Mouse (Mus musculus) forebrain, embryonic 12.5 days (tissue): ENCODE measurements around the gene Asxl1. TPM values are rescaled to one million over a fixed set of nuclear protein-coding genes. Genes with fewer than 3 reads are reported as not detected.
A peak's percentile ranks its signal among the peaks of the same experiment; 100 is the strongest.

Experiments
- ATAC-seq: fragments of 200-750 bp; cut with Nextera tagmentation; 2 replicates; pipeline ENCODE4 v1.8.0; 2017; ENCODE audit warnings: moderate TSS enrichment; ENCODE audit not compliant: low FRiP score
- H3K27ac ChIP-seq: fragments of 300-500 bp; sonication (generic); 2 replicates; pipeline ENCODE4 v1.5.1; 2016; ENCODE audit warnings: mild to moderate bottlenecking
- H3K27me3 ChIP-seq: fragments of 300-500 bp; sonication (generic); 2 replicates; pipeline ENCODE4 v1.6.1; 2016; ENCODE audit warnings: mild to moderate bottlenecking
- H3K36me3 ChIP-seq: fragments of 300-500 bp; sonication (generic); replicated peaks from 2 replicates; pipeline ENCODE4 v1.6.1; 2016; ENCODE audit warnings: mild to moderate bottlenecking
- H3K4me1 ChIP-seq: fragments of 300-500 bp; sonication (generic); 2 replicates; pipeline ENCODE4 v1.6.1; 2016
- H3K4me2 ChIP-seq: fragments of 300-500 bp; sonication (generic); 2 replicates; pipeline ENCODE4 v1.6.1; 2016; ENCODE audit warnings: mild to moderate bottlenecking, moderate library complexity
- H3K4me3 ChIP-seq: fragments of 300-500 bp; sonication (generic); replicated peaks from 2 replicates; pipeline ENCODE4 v1.5.1; 2016; ENCODE audit warnings: mild to moderate bottlenecking
- H3K9ac ChIP-seq: fragments of 300-500 bp; sonication (generic); 2 replicates; pipeline ENCODE4 v1.6.1; 2016; ENCODE audit warnings: mild to moderate bottlenecking
- H3K9me3 ChIP-seq: fragments of 300-500 bp; sonication (generic); 2 replicates; pipeline ENCODE4 v1.6.1; 2016
- WGBS: fragments of 180-500 bp; shearing (Covaris S2); methylation state at CpG from one replicate; pipeline ENCODE4 v1.1.7; 2016; 5-methylcytosine and 5-hydroxymethylcytosine counted together
- polyA plus RNA-seq: library from polyadenylated mRNA; unstranded; fragments of >200 nt; fragmentation: Nextera tagmentation; extraction: Ambion mirVana; gene quantifications from 2 replicates; pipeline ENCODE4 v1.2.1, GENCODE M21; 2016

The Asxl1 gene
- 15.2 and 19.3 TPM in 2 replicates for polyA plus RNA-seq

GRCm38 (mm10) chr2:153345454-153346220 lies at the start of gene Asxl1:
Gene Asxl1, plus strand, starts transcription at chr2:153345829.
- peak; percentile 98 for ATAC-seq
- peak within 1 kb of the TSS; percentile 68 for H3K4me2 ChIP-seq
- WGBS = under 1% methylated on average over 54 of the region's 79 CpGs
- peak within 1 kb of the TSS; percentile 98 for H3K27ac ChIP-seq
- no peaks in the 10 kb centered on the region for H3K36me3 ChIP-seq
- peak within 1 kb of the TSS; percentile 91 for H3K4me3 ChIP-seq
- H3K9ac ChIP-seq = peak within 1 kb of the TSS; percentile 94
- H3K4me1 ChIP-seq = peaks cover 35% of the 10 kb centered on the region
- no peaks in the 10 kb centered on the region for H3K27me3 ChIP-seq
- H3K9me3 ChIP-seq = no peaks in the 10 kb centered on the region

- no peaks in the 10 kb centered on the region for H3K27me3 ChIP-seq
- no peak overlapping the region for H3K4me3 ChIP-seq
- 90% methylated on average over 4 of the region's 4 CpGs for WGBS
- no peak overlapping the region for H3K27ac ChIP-seq
- no peak overlapping the region for H3K4me2 ChIP-seq
- H3K36me3 ChIP-seq = no peaks in the 10 kb centered on the region
- no peak for ATAC-seq
- H3K4me1 ChIP-seq = no peaks in the 10 kb centered on the region
- H3K9me3 ChIP-seq = no peaks in the 10 kb centered on the region
- H3K9ac ChIP-seq = no peak overlapping the region
These were observed 47.9 kb upstream of the Asxl1 start for GRCm38 (mm10) chr2:153297771-153298170.

DNA sequence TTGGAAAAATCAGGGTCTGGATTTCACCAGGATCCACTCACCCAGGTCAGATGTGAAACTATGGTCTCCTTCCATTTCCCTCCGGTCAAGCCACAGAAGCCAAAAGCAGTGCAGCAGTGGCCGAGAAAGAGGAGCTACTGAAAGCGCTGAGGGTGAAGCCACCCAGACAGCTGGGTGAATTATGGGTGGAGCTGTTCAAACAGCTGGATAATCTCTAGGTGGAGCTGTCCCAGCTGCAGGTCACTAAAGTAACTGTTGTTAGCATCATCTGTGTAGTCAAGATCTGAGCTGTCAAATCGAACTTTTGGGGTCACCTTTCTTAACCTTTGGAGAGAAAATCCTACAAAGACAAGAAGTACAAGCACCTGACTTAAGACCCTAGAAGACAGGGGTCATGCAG lies 47.2 kb upstream of the Asxl1 start:
- no peaks in the 10 kb centered on the region for H3K9me3 ChIP-seq
- no peaks in the 10 kb centered on the region for H3K27me3 ChIP-seq
- H3K4me1 ChIP-seq = no peaks in the 10 kb centered on the region
- no peak for ATAC-seq
- H3K4me3 ChIP-seq = no peak overlapping the region
- H3K36me3 ChIP-seq = no peaks in the 10 kb centered on the region
- 87% methylated on average over 4 of the region's 4 CpGs for WGBS
- no peak overlapping the region for H3K4me2 ChIP-seq
- no peak overlapping the region for H3K27ac ChIP-seq
- no peak overlapping the region for H3K9ac ChIP-seq

DNA sequence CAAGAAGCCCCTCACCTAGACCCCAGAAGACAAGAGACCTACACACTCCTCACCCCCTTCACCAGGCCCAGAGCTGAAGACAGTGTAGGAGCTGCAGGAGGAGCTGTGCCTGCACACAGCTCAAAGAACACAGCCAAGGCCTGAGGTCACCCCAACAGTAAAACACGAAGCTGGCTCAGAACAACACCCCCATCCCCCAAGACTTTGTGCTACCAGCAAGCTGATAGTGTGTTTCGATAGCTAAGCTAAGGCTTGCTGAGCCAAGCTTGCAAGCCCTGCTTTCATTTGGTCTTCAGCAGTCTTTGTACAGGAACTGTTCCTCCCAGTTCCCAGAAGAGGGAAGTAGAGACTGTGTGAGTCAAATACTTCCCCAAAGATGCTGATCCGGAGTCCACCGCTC lies 46.8 kb upstream of the Asxl1 start:
- ATAC-seq = no peak

GRCm38 (mm10) chr2:153301123-153301522 lies 44.5 kb upstream of the Asxl1 start:
- no peaks in the 10 kb centered on the region for H3K4me1 ChIP-seq
- 90% methylated on average over 5 of the region's 5 CpGs for WGBS
- no peaks in the 10 kb centered on the region for H3K27me3 ChIP-seq
- ATAC-seq = no peak
- H3K4me3 ChIP-seq = no peak overlapping the region
- H3K4me2 ChIP-seq = no peak overlapping the region
- no peak overlapping the region for H3K27ac ChIP-seq
- no peaks in the 10 kb centered on the region for H3K36me3 ChIP-seq
- H3K9ac ChIP-seq = no peak overlapping the region
- no peaks in the 10 kb centered on the region for H3K9me3 ChIP-seq

More for the DNA sequence above, 46.8 kb upstream of the Asxl1 start:
- Histone ChIP-seq H3K27ac (no peak overlapping the region), H3K4me2 (no peak overlapping the region), H3K27me3 (no peaks in the 10 kb centered on the region), H3K4me3 (no peak overlapping the region), H3K9me3 (no peaks in the 10 kb centered on the region), H3K36me3 (no peaks in the 10 kb centered on the region), H3K4me1 (no peaks in the 10 kb centered on the region), H3K9ac (no peak overlapping the region)
- WGBS = 83% methylated on average over 4 of the region's 4 CpGs

DNA sequence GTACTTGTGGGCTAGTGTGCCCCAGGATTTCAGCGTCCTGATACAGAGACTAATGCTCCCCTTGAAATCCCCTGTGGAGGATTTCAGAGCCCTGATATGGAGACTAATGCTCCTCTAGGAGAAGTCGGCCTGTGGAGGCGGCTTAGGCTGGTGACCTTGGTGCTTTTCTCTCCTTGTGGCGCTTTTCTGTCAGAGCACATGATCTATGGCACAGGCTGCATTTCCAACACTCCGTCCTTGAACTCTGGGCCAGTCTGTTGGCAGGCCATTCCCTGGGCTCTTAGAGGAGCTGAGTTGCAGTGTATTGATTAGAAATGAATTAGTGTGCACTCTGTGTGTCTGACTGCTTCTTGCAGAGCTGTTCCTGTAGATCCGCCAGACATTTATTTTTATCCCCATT lies 40.4 kb upstream of the Asxl1 start:
- Histone ChIP-seq H3K4me3 (no peak overlapping the region), H3K27ac (no peak overlapping the region), H3K4me2 (no peak overlapping the region), H3K9ac (no peak overlapping the region), H3K36me3 (no peaks in the 10 kb centered on the region), H3K4me1 (no peaks in the 10 kb centered on the region), H3K27me3 (no peaks in the 10 kb centered on the region), H3K9me3 (no peaks in the 10 kb centered on the region)
- no peak for ATAC-seq
- 84% methylated on average over 6 of the region's 6 CpGs for WGBS

GRCm38 (mm10) chr2:153308586-153308985 lies 37.0 kb upstream of the Asxl1 start:
- no peak overlapping the region for H3K4me2 ChIP-seq
- no peak overlapping the region for H3K27ac ChIP-seq
- no peak for ATAC-seq
- no peak overlapping the region for H3K9ac ChIP-seq
- 0 out of 2 replicates have a peak, but pooled peaks cover 4% of the 10 kb centered on the region for H3K36me3 ChIP-seq
- no peaks in the 10 kb centered on the region for H3K9me3 ChIP-seq
- no peaks in the 10 kb centered on the region for H3K4me1 ChIP-seq
- H3K4me3 ChIP-seq = no peak overlapping the region
- WGBS = 91% methylated on average over 7 of the region's 7 CpGs
- no peaks in the 10 kb centered on the region for H3K27me3 ChIP-seq

GRCm38 (mm10) chr2:153309106-153309505 lies 36.5 kb upstream of the Asxl1 start:
- no peak overlapping the region for H3K4me3 ChIP-seq
- H3K4me1 ChIP-seq = no peaks in the 10 kb centered on the region
- ATAC-seq = no peak
- WGBS = 84% methylated on average over 8 of the region's 8 CpGs
- no peak overlapping the region for H3K27ac ChIP-seq
- H3K9me3 ChIP-seq = no peaks in the 10 kb centered on the region
- no peak overlapping the region for H3K4me2 ChIP-seq
- H3K27me3 ChIP-seq = no peaks in the 10 kb centered on the region
- 0 out of 2 replicates have a peak, but pooled peaks cover 4% of the 10 kb centered on the region for H3K36me3 ChIP-seq
- no peak overlapping the region for H3K9ac ChIP-seq

GRCm38 (mm10) chr2:153310228-153310627 lies 35.4 kb upstream of the Asxl1 start:
- WGBS = 87% methylated on average over 6 of the region's 6 CpGs
- Histone ChIP-seq H3K36me3 (0 out of 2 replicates have a peak, but pooled peaks cover 4% of the 10 kb centered on the region), H3K27me3 (no peaks in the 10 kb centered on the region), H3K4me2 (no peak overlapping the region), H3K9me3 (no peaks in the 10 kb centered on the region), H3K4me3 (no peak overlapping the region), H3K4me1 (no peaks in the 10 kb centered on the region), H3K9ac (no peak overlapping the region), H3K27ac (no peak overlapping the region)
- no peak for ATAC-seq

DNA sequence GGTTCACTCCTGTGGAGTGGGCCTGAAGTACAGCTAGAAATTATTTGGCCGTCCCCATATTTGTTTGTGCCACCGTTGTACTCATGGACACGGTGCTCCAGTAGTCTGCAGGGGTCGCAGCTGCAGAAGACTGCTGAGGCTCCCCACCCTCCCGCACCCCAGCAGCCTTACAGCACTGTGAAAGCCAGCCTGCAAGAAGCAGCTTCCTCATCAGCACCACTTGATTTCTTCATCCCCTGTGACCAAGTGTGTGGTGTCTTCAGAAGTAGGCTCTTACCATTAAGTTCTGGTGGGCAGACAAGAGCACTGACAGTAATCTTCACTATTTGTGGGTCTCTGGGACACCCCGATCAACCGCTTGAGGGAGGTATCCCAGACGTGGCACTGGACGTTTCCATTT lies 32.7 kb upstream of the Asxl1 start:
- Histone ChIP-seq H3K9ac (no peak overlapping the region), H3K27me3 (no peaks in the 10 kb centered on the region), H3K4me2 (no peak overlapping the region), H3K4me1 (no peaks in the 10 kb centered on the region), H3K4me3 (no peak overlapping the region), H3K27ac (no peak overlapping the region), H3K9me3 (no peaks in the 10 kb centered on the region), H3K36me3 (peaks cover 23% of the 10 kb centered on the region)
- ATAC-seq = no peak
- WGBS = 87% methylated on average over 9 of the region's 9 CpGs

DNA sequence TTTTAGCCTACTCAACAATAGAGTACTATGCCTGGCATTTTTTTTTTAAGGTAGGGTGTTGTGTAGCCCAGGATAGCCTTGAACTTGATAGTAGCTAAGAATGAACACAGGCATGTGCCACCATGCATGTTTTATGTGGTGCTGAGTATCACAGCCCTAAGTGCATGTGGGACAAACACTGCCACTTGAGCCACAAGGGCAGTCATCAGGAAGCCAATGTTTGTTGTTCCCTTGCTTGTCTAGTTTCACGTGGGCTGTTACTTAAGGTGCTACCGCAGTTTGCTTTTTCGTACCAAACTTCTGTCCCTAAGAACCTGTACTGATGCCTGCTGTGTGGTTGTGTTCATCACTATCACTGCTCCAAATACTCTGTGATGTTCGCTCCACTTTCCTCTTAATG lies 27.2 kb upstream of the Asxl1 start:
- H3K4me1 ChIP-seq = no peaks in the 10 kb centered on the region
- H3K36me3 ChIP-seq = peaks cover 58% of the 10 kb centered on the region
- ATAC-seq = no peak
- no peak overlapping the region for H3K4me3 ChIP-seq
- 95% methylated on average over 4 of the region's 4 CpGs for WGBS
- no peak overlapping the region for H3K4me2 ChIP-seq
- no peaks in the 10 kb centered on the region for H3K27me3 ChIP-seq
- H3K27ac ChIP-seq = no peak overlapping the region
- H3K9me3 ChIP-seq = no peaks in the 10 kb centered on the region
- no peak overlapping the region for H3K9ac ChIP-seq

DNA sequence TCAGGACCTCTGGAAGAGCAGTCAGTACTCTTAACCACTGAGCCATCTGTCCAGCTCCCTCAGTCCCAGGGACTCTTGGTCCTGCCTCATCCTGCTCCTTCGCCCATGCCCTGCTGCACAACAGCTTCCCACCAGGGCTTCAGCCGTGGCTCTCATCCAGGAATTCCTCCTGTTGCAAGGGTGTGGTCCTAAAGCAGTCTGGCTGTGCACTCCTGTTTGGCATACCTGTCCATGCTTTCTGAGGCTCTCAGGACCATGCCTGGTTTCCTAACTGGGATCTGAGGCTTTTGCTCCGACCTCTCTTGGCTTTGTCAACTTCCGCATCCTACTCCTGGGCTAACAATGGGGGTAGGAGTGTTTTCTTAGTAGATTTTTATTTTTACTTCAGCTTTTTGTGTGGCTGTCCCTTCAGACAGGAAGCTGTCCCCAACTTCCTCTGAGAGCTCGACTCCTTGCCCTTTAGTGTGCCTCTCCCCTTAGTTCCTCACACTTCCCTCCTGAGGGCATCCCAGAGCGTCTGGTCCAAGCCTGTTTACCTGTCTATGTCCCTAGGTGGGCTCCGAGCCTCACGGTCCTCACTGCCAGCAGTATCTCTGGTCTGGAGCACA lies 26.5 kb upstream of the Asxl1 start:
- WGBS = 87% methylated on average over 8 of the region's 8 CpGs
- H3K9ac ChIP-seq = no peak overlapping the region
- H3K27ac ChIP-seq = no peak overlapping the region
- ATAC-seq = no peak
- H3K27me3 ChIP-seq = no peaks in the 10 kb centered on the region
- H3K4me1 ChIP-seq = no peaks in the 10 kb centered on the region
- H3K9me3 ChIP-seq = no peaks in the 10 kb centered on the region
- no peak overlapping the region for H3K4me2 ChIP-seq
- H3K36me3 ChIP-seq = peaks cover 66% of the 10 kb centered on the region
- H3K4me3 ChIP-seq = no peak overlapping the region
